Mouse (Mus musculus) liver, embryonic 12.5 days (tissue): ENCODE measurements at regions not wholly inside any gene's neighbourhood (a gene's known extent, or its start where the extent isn't known, plus 50 kb on each side); places are given as distances from the start of the nearest gene placed in this dataset.

Experiments used
- ATAC-seq: fragments of 200-750 bp; cut with Nextera tagmentation; 2 replicates; pipeline ENCODE4 v1.8.0; 2017; ENCODE audit warnings: moderate number of reproducible peaks, mild to moderate bottlenecking, moderate library complexity
- H3K27ac ChIP-seq: fragments of 300-500 bp; sonication (generic); 2 replicates; pipeline ENCODE4 v1.5.1; 2016; ENCODE audit warnings: mild to moderate bottlenecking
- H3K27me3 ChIP-seq: fragments of 300-500 bp; sonication (generic); replicated peaks from 2 replicates; pipeline ENCODE4 v1.6.1; 2016; ENCODE audit warnings: mild to moderate bottlenecking, moderate library complexity
- H3K36me3 ChIP-seq: fragments of 300-500 bp; sonication (generic); 2 replicates; pipeline ENCODE4 v1.6.1; 2016; ENCODE audit warnings: mild to moderate bottlenecking, moderate library complexity
- H3K4me1 ChIP-seq: fragments of 300-500 bp; sonication (generic); 2 replicates; pipeline ENCODE4 v1.6.1; 2016
- H3K4me2 ChIP-seq: fragments of 300-500 bp; sonication (generic); 2 replicates; pipeline ENCODE4 v1.6.1; 2016; ENCODE audit warnings: mild to moderate bottlenecking, moderate library complexity
- H3K4me3 ChIP-seq: fragments of 300-500 bp; sonication (generic); 2 replicates; pipeline ENCODE4 v1.5.1; 2016; ENCODE audit warnings: mild to moderate bottlenecking, moderate library complexity
- H3K9ac ChIP-seq: fragments of 300-500 bp; sonication (generic); 2 replicates; pipeline ENCODE4 v1.6.1; 2016; ENCODE audit warnings: mild to moderate bottlenecking, moderate library complexity
- H3K9me3 ChIP-seq: fragments of 300-500 bp; sonication (generic); replicated peaks from 2 replicates; pipeline ENCODE4 v1.6.1; 2016; ENCODE audit warnings: mild to moderate bottlenecking, moderate library complexity
- WGBS: fragments of 180-500 bp; shearing (Covaris S2); methylation state at CpG from one replicate; pipeline ENCODE4 v1.1.7; 2016; ENCODE audit not compliant: insufficient replicate concordance; 5-methylcytosine and 5-hydroxymethylcytosine counted together

DNA sequence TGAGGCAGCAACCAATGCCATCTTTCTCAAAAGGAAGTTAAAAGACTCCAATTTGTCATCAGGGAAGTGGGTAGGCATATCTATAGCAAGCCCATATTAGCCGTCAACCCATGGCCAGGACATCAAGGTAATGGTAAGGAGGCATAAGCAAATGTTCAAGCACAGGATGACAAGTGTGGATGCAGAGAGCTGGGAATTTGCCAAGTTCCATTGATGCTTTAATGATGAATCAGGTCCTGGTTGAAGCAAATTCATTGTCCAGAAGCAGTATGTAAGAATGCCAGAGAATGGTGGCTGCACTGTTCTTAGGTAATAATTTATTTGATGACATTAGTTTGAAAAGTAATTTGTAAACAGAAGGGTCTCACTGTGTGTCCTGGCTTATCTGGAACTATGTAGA lies 734.8 kb downstream of the Inhba start:
- no peaks in the 10 kb centered on the region for H3K9me3 ChIP-seq
- H3K4me1 ChIP-seq: no peaks in the 10 kb centered on the region
- 47% methylated on average over 1 of the region's 1 CpGs for WGBS
- no peak overlapping the region for H3K9ac ChIP-seq
- H3K4me3 ChIP-seq: no peak overlapping the region
- H3K27ac ChIP-seq: no peak overlapping the region
- H3K36me3 ChIP-seq: no peaks in the 10 kb centered on the region
- no peak overlapping the region for H3K4me2 ChIP-seq
- no peaks in the 10 kb centered on the region for H3K27me3 ChIP-seq
- ATAC-seq: no peak

DNA sequence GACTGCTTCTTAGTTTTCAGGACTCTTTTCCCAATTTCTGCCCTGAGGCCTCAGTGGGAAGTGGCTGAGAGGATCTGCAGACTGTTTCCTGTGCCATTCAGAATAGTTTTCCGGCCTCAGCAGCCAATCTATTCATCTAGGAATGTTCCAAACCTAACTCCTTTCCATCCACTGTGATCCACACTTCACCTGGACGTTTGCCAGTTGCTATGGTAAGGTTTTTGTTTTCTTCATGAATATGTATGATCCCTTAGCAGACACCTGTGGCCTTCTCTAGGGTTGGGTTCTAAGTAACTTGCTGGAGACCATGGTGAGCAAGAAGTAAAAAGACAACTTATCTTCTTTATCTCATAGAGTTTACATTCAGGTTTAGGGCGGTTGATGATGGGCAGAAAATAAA lies 744.6 kb downstream of the Inhba start:
- no peaks in the 10 kb centered on the region for H3K4me1 ChIP-seq
- 40% methylated on average over 3 of the region's 3 CpGs for WGBS

DNA sequence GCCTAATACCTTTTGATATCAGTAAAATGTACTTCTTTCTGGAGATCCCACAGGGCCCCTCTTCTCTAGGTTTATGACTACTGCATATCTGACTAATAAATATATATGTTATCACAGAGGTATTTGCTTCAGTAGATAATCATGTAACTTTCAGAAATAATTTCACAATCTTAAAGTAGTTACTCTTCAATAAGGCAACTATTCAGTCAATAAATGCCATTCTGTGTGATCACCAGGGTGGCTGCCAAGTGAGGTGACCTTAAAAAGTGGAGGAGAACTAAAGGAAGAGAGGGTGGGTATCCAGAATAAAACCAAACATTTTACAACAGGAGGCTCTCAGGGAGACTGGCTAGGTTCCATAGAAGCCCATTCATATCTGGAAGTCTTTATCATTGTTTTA lies 748.4 kb downstream of the Inhba start:
- Histone ChIP-seq H3K9ac (no peak overlapping the region), H3K9me3 (no peaks in the 10 kb centered on the region), H3K4me3 (no peak overlapping the region), H3K27me3 (no peaks in the 10 kb centered on the region), H3K36me3 (no peaks in the 10 kb centered on the region), H3K27ac (no peak overlapping the region), H3K4me2 (no peak overlapping the region), H3K4me1 (no peaks in the 10 kb centered on the region)
- no peak for ATAC-seq

More for the DNA sequence above, 744.6 kb downstream of the Inhba start:
- H3K4me2 ChIP-seq: no peak overlapping the region
- no peak overlapping the region for H3K4me3 ChIP-seq
- no peaks in the 10 kb centered on the region for H3K27me3 ChIP-seq
- no peaks in the 10 kb centered on the region for H3K36me3 ChIP-seq
- no peak for ATAC-seq
- no peak overlapping the region for H3K9ac ChIP-seq
- no peaks in the 10 kb centered on the region for H3K9me3 ChIP-seq
- no peak overlapping the region for H3K27ac ChIP-seq

DNA sequence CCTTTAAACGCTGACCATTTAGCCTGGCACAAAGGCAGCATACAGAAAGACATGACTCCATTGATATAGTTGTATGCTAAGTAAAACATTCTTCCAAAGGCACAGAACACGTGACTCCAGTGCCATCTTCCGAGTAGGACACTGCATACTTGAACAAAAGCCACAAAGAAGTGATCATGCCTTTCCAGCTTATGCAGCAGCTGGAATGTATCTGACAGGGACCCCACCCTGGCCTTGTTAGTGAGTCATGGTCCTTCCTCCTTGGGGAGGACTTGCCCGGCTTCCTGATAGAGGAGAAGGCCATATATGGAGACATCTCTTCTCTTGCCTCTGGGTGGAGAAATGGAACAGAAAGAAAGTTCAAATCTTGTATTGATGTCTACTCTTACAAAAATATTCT lies 749.8 kb downstream of the Inhba start:
- no peaks in the 10 kb centered on the region for H3K27me3 ChIP-seq
- no peak overlapping the region for H3K27ac ChIP-seq
- 56% methylated on average over 4 of the region's 4 CpGs for WGBS
- H3K4me2 ChIP-seq: no peak overlapping the region
- H3K4me1 ChIP-seq: no peaks in the 10 kb centered on the region
- H3K36me3 ChIP-seq: no peaks in the 10 kb centered on the region
- H3K9ac ChIP-seq: no peak overlapping the region
- ATAC-seq: no peak
- no peak overlapping the region for H3K4me3 ChIP-seq
- no peaks in the 10 kb centered on the region for H3K9me3 ChIP-seq

- 73% methylated on average over 8 of the region's 8 CpGs for WGBS
- no peak overlapping the region for H3K27ac ChIP-seq
- no peak overlapping the region for H3K4me2 ChIP-seq
- ATAC-seq: no peak
- no peaks in the 10 kb centered on the region for H3K4me1 ChIP-seq
- H3K9ac ChIP-seq: no peak overlapping the region
- H3K27me3 ChIP-seq: no peaks in the 10 kb centered on the region
- no peaks in the 10 kb centered on the region for H3K9me3 ChIP-seq
- no peak overlapping the region for H3K4me3 ChIP-seq
- no peaks in the 10 kb centered on the region for H3K36me3 ChIP-seq
Observed at GRCm38 (mm10) chr13:16762326-16762725, 750.7 kb downstream of the Inhba start.

- no peak overlapping the region for H3K4me2 ChIP-seq
- H3K4me1 ChIP-seq: no peaks in the 10 kb centered on the region
- no peak overlapping the region for H3K9ac ChIP-seq
- ATAC-seq: no peak
- 63% methylated on average over 8 of the region's 8 CpGs for WGBS
- H3K4me3 ChIP-seq: no peak overlapping the region
- no peaks in the 10 kb centered on the region for H3K36me3 ChIP-seq
- no peaks in the 10 kb centered on the region for H3K27me3 ChIP-seq
- no peak overlapping the region for H3K27ac ChIP-seq
- H3K9me3 ChIP-seq: no peaks in the 10 kb centered on the region
Observed at GRCm38 (mm10) chr13:16762727-16763512, 751.3 kb downstream of the Inhba start.

DNA sequence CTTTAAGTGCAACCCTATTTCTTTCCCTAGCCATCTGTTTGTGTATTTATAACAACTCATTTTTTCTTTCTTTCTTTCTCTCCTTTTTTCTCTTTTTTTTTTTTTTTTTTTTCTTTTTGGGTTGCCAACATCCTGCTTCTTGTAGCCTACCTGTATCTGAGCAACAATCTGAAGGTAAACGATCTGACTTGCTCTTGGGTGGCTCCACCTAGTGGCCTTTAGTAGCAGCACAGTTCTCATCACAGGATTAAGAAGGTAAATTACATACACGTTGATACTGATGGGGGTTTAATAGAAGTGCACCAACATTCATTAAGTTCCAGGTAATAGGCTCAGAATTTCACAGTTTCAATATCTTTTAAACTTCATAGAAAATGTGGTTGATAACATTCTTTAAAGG lies 752.1 kb downstream of the Inhba start:
- Histone ChIP-seq H3K9ac (no peak overlapping the region), H3K4me1 (no peaks in the 10 kb centered on the region), H3K4me2 (no peak overlapping the region), H3K9me3 (no peaks in the 10 kb centered on the region), H3K4me3 (no peak overlapping the region), H3K27me3 (no peaks in the 10 kb centered on the region), H3K36me3 (no peaks in the 10 kb centered on the region), H3K27ac (no peak overlapping the region)
- 2% methylated on average over 2 of the region's 2 CpGs for WGBS
- no peak for ATAC-seq

DNA sequence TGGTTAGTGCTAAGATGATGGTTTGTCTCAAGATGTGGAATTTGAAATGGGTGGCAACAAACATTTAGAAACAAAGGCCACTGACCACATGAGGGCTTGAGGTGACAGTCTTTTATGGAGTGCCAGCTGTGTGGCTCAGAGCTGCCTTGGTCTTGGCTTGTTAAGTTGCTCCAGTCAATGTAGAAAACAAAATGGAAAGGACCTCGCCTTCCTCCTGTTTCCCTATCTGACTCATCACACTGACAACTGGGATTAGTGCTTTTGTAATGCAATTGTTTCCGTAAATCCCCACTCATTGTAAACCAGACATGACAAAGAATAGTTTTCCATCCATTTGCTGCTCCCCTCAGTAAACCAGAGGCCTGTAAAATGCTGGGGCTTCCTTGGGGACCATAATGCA lies 757.8 kb downstream of the Inhba start:
- no peaks in the 10 kb centered on the region for H3K27me3 ChIP-seq
- no peak for ATAC-seq
- 32% methylated on average over 2 of the region's 2 CpGs for WGBS

DNA sequence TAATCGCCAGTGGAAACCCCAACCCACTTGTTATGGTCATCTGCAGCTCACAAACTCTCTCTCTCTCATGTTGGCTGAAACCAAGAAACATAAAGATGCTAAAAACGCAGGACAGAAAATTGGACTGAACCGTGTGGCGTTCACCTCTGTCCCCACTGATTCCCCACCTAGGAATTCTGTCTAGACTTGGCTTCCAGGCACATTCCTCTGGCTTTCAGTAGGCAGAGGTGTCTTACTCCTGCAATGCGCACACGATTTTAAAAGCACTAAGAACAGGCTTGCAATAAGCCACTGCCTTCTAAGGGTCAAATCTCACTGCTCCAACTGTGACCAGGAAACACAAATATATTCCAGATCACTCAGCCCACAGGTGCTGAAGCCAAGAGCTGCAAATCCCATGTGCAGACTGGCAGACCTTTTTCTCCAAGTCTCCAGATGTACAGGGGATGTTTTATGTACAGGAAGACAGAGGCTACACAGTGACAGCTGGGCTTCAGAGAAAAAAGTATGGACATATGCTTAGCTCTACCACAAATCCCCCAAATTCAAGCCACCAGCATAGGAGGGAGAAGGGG lies 758.3 kb downstream of the Inhba start:
- Histone ChIP-seq H3K27me3 (no peaks in the 10 kb centered on the region), H3K4me3 (no peak overlapping the region), H3K4me1 (no peaks in the 10 kb centered on the region), H3K4me2 (no peak overlapping the region), H3K9ac (no peak overlapping the region), H3K36me3 (no peaks in the 10 kb centered on the region), H3K27ac (no peak overlapping the region), H3K9me3 (no peaks in the 10 kb centered on the region)
- WGBS: 59% methylated on average over 6 of the region's 6 CpGs
- ATAC-seq: no peak

More for the DNA sequence above, 757.8 kb downstream of the Inhba start:
- no peak overlapping the region for H3K9ac ChIP-seq
- H3K4me1 ChIP-seq: no peaks in the 10 kb centered on the region
- no peak overlapping the region for H3K4me3 ChIP-seq
- H3K27ac ChIP-seq: no peak overlapping the region
- no peaks in the 10 kb centered on the region for H3K36me3 ChIP-seq
- H3K4me2 ChIP-seq: no peak overlapping the region
- no peaks in the 10 kb centered on the region for H3K9me3 ChIP-seq

DNA sequence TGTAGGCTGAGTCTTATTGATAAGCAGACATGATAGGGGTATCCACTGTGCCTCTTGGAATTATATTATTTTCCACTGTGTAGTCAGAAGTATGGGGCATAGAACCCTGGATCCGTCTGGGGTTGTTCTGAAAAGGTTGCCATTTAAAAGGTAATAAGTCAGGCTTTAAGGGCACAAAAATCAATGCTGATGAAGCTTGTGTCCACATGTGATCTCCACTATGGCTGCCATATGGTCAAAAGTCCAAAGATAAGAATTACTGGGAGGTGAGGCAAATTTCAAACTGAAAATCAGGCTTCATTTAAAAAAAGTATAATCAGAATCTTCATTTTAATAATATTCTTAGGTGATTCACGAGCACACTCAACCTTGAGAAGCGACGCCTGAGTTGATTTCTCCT lies 760.2 kb downstream of the Inhba start:
- Histone ChIP-seq H3K9me3 (no peaks in the 10 kb centered on the region), H3K27me3 (no peaks in the 10 kb centered on the region), H3K4me3 (no peak overlapping the region), H3K4me1 (no peaks in the 10 kb centered on the region), H3K4me2 (no peak overlapping the region), H3K36me3 (no peaks in the 10 kb centered on the region), H3K9ac (no peak overlapping the region), H3K27ac (no peak overlapping the region)
- WGBS: 55% methylated on average over 4 of the region's 4 CpGs
- no peak for ATAC-seq

GRCm38 (mm10) chr13:16805560-16805959 lies 793.9 kb downstream of the Inhba start:
- ATAC-seq: no peak
- Histone ChIP-seq H3K4me3 (no peak overlapping the region), H3K9ac (no peak overlapping the region), H3K27me3 (no peaks in the 10 kb centered on the region), H3K36me3 (no peaks in the 10 kb centered on the region), H3K27ac (no peak overlapping the region), H3K4me1 (no peaks in the 10 kb centered on the region), H3K4me2 (no peak overlapping the region), H3K9me3 (no peaks in the 10 kb centered on the region)
- 40% methylated on average over 3 of the region's 3 CpGs for WGBS
